Mouse (Mus musculus) lung, postnatal 0 days (tissue): ENCODE results near the gene Gnpat.

Experiments
- CTCF ChIP-seq: IDR thresholded peaks from 2 replicates; pipeline ENCODE4 v1.5.1; 2016; ENCODE audit warnings: antibody characterized with exemption, mild to moderate bottlenecking
- EP300 ChIP-seq: IDR thresholded peaks from 2 replicates; pipeline ENCODE4 v1.6.1; 2016; ENCODE audit warnings: antibody characterized with exemption, mild to moderate bottlenecking, control low read depth

DNA sequence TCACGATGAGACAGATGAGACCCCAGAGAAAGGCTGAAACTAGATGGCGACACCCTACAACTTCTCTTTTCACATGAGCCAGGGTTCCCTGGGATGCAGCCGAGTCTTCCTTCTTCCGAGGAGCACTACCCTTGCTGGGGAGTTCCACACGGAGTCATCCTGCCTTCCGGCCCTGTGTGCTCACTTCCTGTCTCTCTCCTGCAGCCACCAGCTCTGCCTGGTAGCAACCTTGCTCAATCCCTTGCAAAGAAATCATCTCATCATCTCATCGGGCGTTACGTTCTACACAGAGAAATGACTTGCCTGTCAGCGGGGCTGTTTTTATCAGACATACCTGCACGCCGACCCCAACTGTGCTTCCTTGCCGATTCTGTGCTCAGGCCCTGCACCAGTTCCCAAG, 32.8 kb upstream of the Gnpat start:
- TF ChIP-seq CTCF (no peak), EP300 (no peak)
